Mouse (Mus musculus) neural tube, embryonic 14.5 days (tissue): ENCODE measurements around the gene Mcemp1. TPM values are rescaled to one million over a fixed set of nuclear protein-coding genes. Genes with fewer than 3 reads are reported as not detected.

ENCODE experiments used
- ATAC-seq: fragments of 200-750 bp; cut with Nextera tagmentation; 2 replicates; pipeline ENCODE4 v1.8.0; 2017; ENCODE audit warnings: low read depth, mild to moderate bottlenecking, moderate TSS enrichment, moderate library complexity
- H3K27ac ChIP-seq: fragments of 300-500 bp; sonication (generic); 2 replicates; pipeline ENCODE4 v1.5.1; 2014; ENCODE audit warnings: low read depth, mild to moderate bottlenecking, control low read depth, low read length, moderate library complexity, mixed read lengths
- H3K27me3 ChIP-seq: fragments of 300-500 bp; sonication (generic); 2 replicates; pipeline ENCODE4 v1.6.1; 2014; ENCODE audit warnings: low read length; ENCODE audit not compliant: control insufficient read depth, insufficient read depth
- H3K36me3 ChIP-seq: fragments of 300-500 bp; sonication (generic); 2 replicates; pipeline ENCODE4 v1.6.1; 2014; ENCODE audit warnings: low read length, mixed read lengths; ENCODE audit not compliant: control insufficient read depth, insufficient read depth
- H3K4me1 ChIP-seq: fragments of 300-500 bp; sonication (generic); 2 replicates; pipeline ENCODE4 v1.6.1; 2014; ENCODE audit warnings: low read length; ENCODE audit not compliant: control insufficient read depth, insufficient read depth
- H3K4me2 ChIP-seq: fragments of 300-500 bp; sonication (generic); 2 replicates; pipeline ENCODE4 v1.6.1; 2014; ENCODE audit warnings: mild to moderate bottlenecking, low read depth, low read length, control low read depth
- H3K4me3 ChIP-seq: fragments of 300-500 bp; sonication (generic); 2 replicates; pipeline ENCODE4 v1.5.1; 2014; ENCODE audit warnings: low read depth, low read length, control low read depth, mixed read lengths
- H3K9ac ChIP-seq: fragments of 300-500 bp; sonication (generic); replicated peaks from 2 replicates; pipeline ENCODE4 v1.6.1; 2014; ENCODE audit warnings: low read depth, mild to moderate bottlenecking, control low read depth, low read length, mixed read lengths
- H3K9me3 ChIP-seq: fragments of 300-500 bp; sonication (generic); 2 replicates; pipeline ENCODE4 v1.6.1; 2016; ENCODE audit warnings: low read length; ENCODE audit not compliant: control insufficient read depth
- WGBS: fragments of 180-500 bp; shearing (Covaris S2); extraction: QIAGEN DNeasy Blood & Tissue Kit; methylation state at CpG from one replicate; pipeline ENCODE4 v1.1.7; 2014; 5-methylcytosine and 5-hydroxymethylcytosine counted together
- polyA plus RNA-seq: library from polyadenylated mRNA; unstranded; fragments of >200 nt; fragmentation: Nextera tagmentation; extraction: Ambion mirVana; gene quantifications from 2 replicates; pipeline ENCODE4 v1.2.1, GENCODE M21; 2014

The Mcemp1 gene
- 0.27 TPM in 1 of 2 replicates, not detected in the other for polyA plus RNA-seq

DNA sequence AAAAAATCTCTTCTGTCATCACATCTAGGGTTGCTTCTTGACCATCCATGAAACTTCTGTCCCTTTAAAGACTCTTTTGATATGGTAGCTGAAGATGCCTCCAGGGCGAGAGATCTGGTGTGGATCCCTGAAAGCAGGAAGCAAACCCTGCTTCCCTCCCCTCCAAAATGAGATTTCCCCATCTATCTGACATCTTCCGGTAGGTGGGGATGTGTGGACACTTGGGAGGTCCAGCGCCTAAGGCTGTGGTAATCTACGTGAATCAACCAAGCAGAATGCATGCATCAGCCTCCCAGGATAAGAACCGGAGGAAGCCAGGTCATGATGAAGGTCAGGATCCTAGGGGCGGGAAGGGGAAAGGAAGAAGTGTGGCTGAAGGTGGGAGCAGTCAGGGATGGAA lies at the start of gene Mcemp1:
TSS of gene Mcemp1 (plus strand) at position 248 of the 400 bp plus-strand sequence.
- Histone ChIP-seq H3K27ac (no peak within 1 kb of the TSS), H3K9ac (no peak within 1 kb of the TSS), H3K4me2 (no peak within 1 kb of the TSS), H3K4me1 (no peaks in the 10 kb centered on the region), H3K36me3 (no peaks in the 10 kb centered on the region), H3K9me3 (no peaks in the 10 kb centered on the region), H3K27me3 (no peaks in the 10 kb centered on the region), H3K4me3 (no peak within 1 kb of the TSS)
- 79% methylated on average over 6 of the region's 6 CpGs for WGBS
- no peak for ATAC-seq

DNA sequence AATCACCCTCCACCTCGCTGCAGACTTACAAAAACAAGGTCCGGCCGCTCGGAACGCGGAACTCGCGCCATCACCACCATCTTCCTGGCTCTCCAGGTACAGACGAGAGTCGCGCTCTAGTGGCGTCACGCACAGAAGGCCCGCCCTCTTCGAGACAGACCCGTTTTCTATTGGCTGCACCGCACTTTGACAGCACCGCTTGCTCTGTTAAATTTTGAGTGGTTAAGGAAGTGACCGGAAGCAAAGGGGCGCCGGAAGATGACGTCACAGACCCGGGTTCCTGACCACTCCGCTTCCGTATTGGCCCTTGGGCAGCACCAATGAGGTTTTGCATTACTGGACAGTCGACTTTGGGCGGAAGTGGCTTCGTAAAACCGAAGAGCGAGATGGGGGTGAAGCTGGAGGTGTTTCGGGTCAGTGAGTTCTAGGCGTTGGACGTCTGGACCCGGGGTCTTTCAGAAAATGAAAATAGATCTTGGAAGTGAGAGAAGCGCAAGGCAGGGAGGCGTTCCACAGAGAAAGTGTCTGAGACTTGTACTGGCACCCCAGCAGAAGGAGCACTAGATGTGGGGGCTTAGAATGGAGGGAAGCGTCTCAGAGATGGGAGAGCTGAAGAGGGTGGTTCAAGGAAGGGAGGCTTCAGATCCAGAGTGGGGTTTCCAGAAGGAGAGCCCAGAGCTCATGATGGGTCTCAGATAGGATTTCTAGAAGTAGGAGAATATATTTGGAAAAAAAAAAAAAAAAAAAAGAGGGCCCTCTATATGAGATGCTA lies 44.2 kb upstream of the Mcemp1 start, which contains the start of the genes Xab2 and Pet100:
TSS of gene Xab2 (minus strand) at position 118 of the 772 bp plus-strand sequence.
TSS of gene Pet100 (plus strand) at position 350 of the 772 bp plus-strand sequence.
- Histone ChIP-seq H3K4me2 (peak within 1 kb of the TSS; percentile 71), H3K9me3 (no peaks in the 10 kb centered on the region), H3K4me3 (peak within 1 kb of the TSS; percentile 75), H3K36me3 (peaks cover 17% of the 10 kb centered on the region), H3K27me3 (no peaks in the 10 kb centered on the region), H3K4me1 (peaks cover 13% of the 10 kb centered on the region), H3K27ac (no peak within 1 kb of the TSS), H3K9ac (peak within 1 kb of the TSS; percentile 70)
- ATAC-seq = peak; percentile 96
- WGBS = under 1% methylated on average over 37 of the region's 37 CpGs

DNA sequence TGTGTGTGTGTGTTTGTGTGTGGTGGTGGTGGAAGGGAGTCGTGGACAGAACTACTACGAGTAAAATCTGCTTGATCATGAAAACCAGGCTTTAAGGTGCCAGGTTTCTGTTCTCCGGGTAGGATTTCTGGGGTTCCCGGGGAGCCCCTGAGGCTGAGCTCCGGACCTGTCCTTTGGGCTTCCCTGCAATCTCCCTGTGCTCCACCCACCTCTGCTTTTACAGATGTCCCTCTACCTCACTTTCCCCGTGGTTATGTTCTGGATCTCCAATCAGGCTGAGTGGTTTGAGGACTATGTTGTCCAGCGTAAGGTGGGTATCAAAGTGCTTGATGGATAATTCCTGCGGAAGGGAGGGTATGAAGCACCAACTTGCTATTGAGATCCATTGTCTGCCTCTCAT lies 43.4 kb upstream of the Mcemp1 start:
- Histone ChIP-seq H3K9me3 (no peaks in the 10 kb centered on the region), H3K27me3 (no peaks in the 10 kb centered on the region), H3K4me3 (peak overlapping the region; percentile 75), H3K27ac (no peak overlapping the region), H3K4me2 (peak overlapping the region; percentile 71), H3K36me3 (peaks cover 12% of the 10 kb centered on the region), H3K4me1 (peaks cover 13% of the 10 kb centered on the region), H3K9ac (peak overlapping the region; percentile 63; the same call in 1 of the 2 replicates)
- WGBS = 74% methylated on average over 8 of the region's 8 CpGs
- ATAC-seq = no peak

DNA sequence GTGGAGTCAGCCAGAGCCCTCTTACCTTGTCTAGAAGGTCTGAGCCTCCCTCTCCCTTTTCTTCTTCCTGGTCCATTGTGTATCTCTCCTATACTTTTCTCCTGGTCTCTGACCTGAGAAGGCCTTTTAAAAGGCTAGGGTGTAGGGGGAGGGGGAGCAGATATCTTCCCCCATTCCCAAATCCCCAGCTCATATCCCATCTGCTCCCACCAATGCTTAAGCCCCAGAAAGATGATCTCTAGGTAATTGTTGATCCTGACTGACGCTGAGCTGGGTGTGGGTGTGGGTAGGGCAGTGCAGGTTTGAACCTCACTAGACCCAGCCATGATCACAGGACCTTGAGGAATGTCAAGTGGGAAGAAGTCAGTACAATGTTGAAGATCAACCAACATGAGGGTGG lies 40.1 kb upstream of the Mcemp1 start, which contains the start of gene Pcp2:
TSS of gene Pcp2 (minus strand) at position 101 of the 400 bp plus-strand sequence.
- Histone ChIP-seq H3K9ac (no peak within 1 kb of the TSS), H3K36me3 (no peaks in the 10 kb centered on the region), H3K27ac (no peak within 1 kb of the TSS), H3K27me3 (no peaks in the 10 kb centered on the region), H3K4me1 (peaks cover 9% of the 10 kb centered on the region), H3K9me3 (no peaks in the 10 kb centered on the region), H3K4me3 (no peak within 1 kb of the TSS), H3K4me2 (no peak within 1 kb of the TSS)
- WGBS = 69% methylated on average over 1 of the region's 1 CpGs
- ATAC-seq = no peak

DNA sequence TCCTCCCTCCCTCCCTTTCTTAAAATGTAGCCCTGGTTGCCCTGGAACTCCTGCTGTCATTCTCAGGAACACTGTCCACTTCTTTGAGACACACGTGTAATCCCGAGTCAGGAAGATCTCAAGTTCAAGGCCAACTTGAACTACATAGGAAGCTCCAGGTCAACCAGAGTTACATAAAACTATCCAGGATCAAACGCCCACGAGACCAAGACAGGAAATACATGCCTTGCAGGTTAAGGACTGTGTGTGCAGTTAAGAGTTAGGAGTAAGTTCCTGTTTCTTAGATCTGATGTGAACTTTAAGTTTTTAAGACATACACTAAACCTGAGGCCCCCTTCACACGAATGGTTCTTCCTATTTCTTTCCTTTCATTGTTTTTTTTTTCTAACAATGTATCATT lies 38.6 kb upstream of the Mcemp1 start:
- no peaks in the 10 kb centered on the region for H3K9me3 ChIP-seq
- H3K4me3 ChIP-seq = no peak overlapping the region
- 59% methylated on average over 5 of the region's 5 CpGs for WGBS
- no peak for ATAC-seq
- no peaks in the 10 kb centered on the region for H3K27me3 ChIP-seq
- no peaks in the 10 kb centered on the region for H3K36me3 ChIP-seq
- no peak overlapping the region for H3K4me2 ChIP-seq
- no peak overlapping the region for H3K9ac ChIP-seq
- H3K4me1 ChIP-seq = peaks cover 5% of the 10 kb centered on the region
- no peak overlapping the region for H3K27ac ChIP-seq

DNA sequence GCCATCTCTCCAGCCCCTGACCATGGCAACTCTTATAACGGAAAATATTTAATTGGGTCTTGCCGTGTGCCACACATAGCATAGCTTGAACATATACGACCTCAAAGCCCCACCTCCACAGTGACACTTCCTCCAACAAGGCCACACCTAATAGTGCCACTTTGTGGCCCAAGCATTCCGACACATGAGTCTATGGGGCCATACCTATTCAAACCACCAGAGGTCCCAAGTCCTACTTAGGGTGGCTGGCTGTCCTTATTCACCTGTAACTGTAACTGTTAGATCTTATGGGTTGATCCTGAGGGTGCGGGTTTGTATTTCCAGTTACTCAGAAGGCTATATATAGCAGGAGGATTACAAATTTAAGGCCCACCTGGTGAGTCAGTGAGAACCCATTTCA lies 37.5 kb upstream of the Mcemp1 start:
- Histone ChIP-seq H3K4me3 (no peak overlapping the region), H3K4me1 (no peaks in the 10 kb centered on the region), H3K27me3 (no peaks in the 10 kb centered on the region), H3K4me2 (no peak overlapping the region), H3K27ac (no peak overlapping the region), H3K9me3 (no peaks in the 10 kb centered on the region), H3K9ac (no peak overlapping the region), H3K36me3 (no peaks in the 10 kb centered on the region)
- ATAC-seq = peak; percentile 21; the same call in 1 of the 2 replicates
- 31% methylated on average over 5 of the region's 5 CpGs for WGBS

DNA sequence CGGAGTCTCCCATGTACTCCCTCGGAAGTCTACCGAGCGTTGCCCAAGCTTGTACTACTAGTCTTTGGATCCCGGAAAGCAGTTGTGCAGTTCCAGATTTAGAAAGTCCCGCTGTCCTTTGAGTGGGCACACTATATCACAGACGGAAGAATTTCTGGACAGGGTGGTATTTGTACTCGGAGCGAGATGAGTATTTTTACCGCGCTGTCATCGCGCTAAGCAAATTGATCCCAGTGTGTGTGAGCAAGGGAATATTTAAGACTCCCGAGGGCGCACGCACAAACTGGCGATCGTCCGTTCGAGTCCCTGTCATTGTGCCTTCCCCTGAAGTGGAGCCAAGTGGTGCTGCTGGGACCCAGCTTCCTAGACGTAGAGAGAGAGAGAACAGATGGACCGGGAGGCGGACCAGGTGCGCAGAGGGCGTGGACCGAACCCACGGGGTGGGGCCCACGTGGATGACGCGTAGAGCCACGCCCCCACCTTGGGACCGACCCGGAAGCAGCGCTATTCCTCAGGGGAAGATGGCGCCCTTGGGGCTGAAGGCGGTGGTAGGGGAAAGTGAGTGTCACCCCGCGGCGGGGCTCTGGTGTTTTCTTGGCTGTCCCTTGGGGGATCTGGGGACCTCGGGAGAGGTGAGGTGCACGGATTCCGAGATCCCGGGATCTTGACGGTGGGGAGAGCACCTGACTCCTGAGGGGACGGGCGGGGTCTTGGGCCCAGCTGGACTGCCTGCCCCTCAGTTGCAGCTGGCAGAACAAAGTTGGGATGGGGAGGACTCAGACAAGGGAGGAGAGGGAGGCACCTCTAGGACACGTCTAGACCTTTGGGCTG lies 34.7 kb upstream of the Mcemp1 start, which contains the start of gene Stxbp2:
TSS of gene Stxbp2 (plus strand) at position 309 of the 831 bp plus-strand sequence.
- Histone ChIP-seq H3K27me3 (no peaks in the 10 kb centered on the region), H3K9ac (peak within 1 kb of the TSS; percentile 5), H3K36me3 (no peaks in the 10 kb centered on the region), H3K4me1 (no peaks in the 10 kb centered on the region), H3K4me3 (peak within 1 kb of the TSS; percentile 35), H3K4me2 (peak within 1 kb of the TSS; percentile 66), H3K9me3 (no peaks in the 10 kb centered on the region), H3K27ac (no peak within 1 kb of the TSS)
- 5% methylated on average over 47 of the region's 47 CpGs for WGBS
- peak; percentile 74 for ATAC-seq

DNA sequence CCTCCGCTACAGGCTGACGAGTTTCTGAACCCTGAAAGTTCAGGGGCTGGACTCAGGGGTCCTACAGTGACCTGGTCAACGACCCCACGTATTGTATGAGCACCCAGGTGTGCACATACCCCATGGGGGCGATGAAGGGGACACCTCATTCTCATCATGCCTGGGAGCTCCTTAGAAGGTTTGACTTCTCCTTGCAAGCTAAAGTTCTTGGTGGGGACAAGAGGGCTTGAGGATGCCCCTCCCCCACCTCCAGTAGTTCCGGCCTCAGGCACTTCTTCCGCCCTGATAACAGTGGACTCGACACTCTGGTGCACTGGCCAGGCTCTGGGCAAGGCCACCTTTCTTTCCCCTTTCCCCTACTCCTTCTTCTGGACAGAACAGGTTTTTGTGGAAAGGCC lies 34.1 kb upstream of the Mcemp1 start:
- peak overlapping the region; percentile 66 for H3K4me2 ChIP-seq
- no peaks in the 10 kb centered on the region for H3K4me1 ChIP-seq
- no peaks in the 10 kb centered on the region for H3K9me3 ChIP-seq
- H3K36me3 ChIP-seq = no peaks in the 10 kb centered on the region
- 0 out of 2 replicates have a peak, but pooled peaks have one; percentile 5 for ATAC-seq
- peak overlapping the region; percentile 35 for H3K4me3 ChIP-seq
- no peaks in the 10 kb centered on the region for H3K27me3 ChIP-seq
- H3K27ac ChIP-seq = no peak overlapping the region
- H3K9ac ChIP-seq = peak overlapping the region; percentile 5; the same call in 1 of the 2 replicates
- 21% methylated on average over 8 of the region's 8 CpGs for WGBS
